Mouse (Mus musculus): Measurements from ENCODE around the gene Nop2. TPM values are rescaled to one million over a fixed set of nuclear protein-coding genes. Genes with fewer than 3 reads are reported as not detected.

The Nop2 gene
- polyA plus RNA-seq, 1 experiment from 2014 or later = 58.3 TPM

GRCm38 (mm10) chr6:125179601-125180000, 47.9 kb downstream of the Nop2 start:
- ATAC-seq (ENCODE audit: insufficient number of reproducible peaks, low FRiP score, low TSS enrichment, low read depth) = no peak
- no peak overlapping the region for H3K4me2 ChIP-seq (replicated peaks)
- H3K9me3 ChIP-seq (replicated peaks) = no peaks in the 10 kb centered on the region
- no peaks in the 10 kb centered on the region for H3K27me3 ChIP-seq
- H3K27ac ChIP-seq (replicated peaks) = no peak overlapping the region
- H3K4me3 ChIP-seq (replicated peaks) = no peak overlapping the region
- H3K36me3 ChIP-seq = peaks cover 93% of the 10 kb centered on the region
- H3K9ac ChIP-seq = no peak overlapping the region
- 92% methylated on average over 7 of the region's 7 CpGs for WGBS
- no peaks in the 10 kb centered on the region for H3K4me1 ChIP-seq

DNA sequence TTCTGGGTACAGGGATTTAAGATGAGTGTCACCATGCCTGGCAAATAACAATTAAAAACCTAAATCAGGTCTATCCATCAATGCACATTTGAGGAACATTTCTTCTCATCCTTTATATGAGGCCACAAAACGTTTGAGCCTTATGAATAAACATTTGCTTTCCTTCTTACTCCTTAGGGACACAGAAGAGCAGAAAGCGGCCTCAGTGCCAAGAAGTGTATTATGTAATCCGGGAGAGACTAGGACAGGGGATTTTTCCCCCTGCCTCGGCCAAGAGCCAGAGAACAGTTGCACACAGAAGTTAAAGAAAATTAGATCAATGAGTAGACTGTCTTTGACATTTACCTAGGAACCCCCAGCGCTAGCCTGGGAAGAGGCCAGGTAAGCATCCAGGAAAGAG, 50.4 kb downstream of the Nop2 start:
- no peak for ATAC-seq (ENCODE audit: insufficient number of reproducible peaks, low FRiP score, low TSS enrichment, low read depth)
- Histone ChIP-seq H3K4me1 (no peaks in the 10 kb centered on the region), H3K4me2 (replicated peaks) (no peak overlapping the region), H3K4me3 (replicated peaks) (no peak overlapping the region), H3K9ac (no peak overlapping the region), H3K36me3 (peaks cover 93% of the 10 kb centered on the region), H3K27ac (replicated peaks) (no peak overlapping the region), H3K9me3 (replicated peaks) (no peaks in the 10 kb centered on the region), H3K27me3 (no peaks in the 10 kb centered on the region)
- 79% methylated on average over 5 of the region's 5 CpGs for WGBS

DNA sequence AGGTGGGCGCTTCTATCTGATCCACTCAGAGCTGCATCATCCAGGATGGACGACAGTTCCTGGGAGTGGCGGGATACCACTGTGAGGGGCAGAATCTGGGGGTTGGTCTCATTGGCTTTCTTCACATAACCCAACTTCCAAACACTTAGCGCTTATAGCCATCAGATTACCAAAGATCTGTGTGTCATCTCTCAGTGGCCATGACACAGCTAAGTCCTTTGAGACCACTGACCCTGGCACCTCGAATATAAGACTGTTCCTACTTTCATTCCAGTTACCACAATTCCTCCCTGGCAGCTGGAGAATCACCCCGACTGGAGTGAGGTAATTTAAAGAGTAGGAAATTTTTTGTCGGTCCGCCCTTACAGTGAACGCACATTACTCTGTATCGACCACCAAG, 54.5 kb downstream of the Nop2 start:
- no peaks in the 10 kb centered on the region for H3K27me3 ChIP-seq
- H3K4me3 ChIP-seq (replicated peaks) = no peak overlapping the region
- no peak overlapping the region for H3K27ac ChIP-seq (replicated peaks)
- H3K9me3 ChIP-seq (replicated peaks) = no peaks in the 10 kb centered on the region
- H3K36me3 ChIP-seq = peaks cover 77% of the 10 kb centered on the region
- 93% methylated on average over 10 of the region's 10 CpGs for WGBS
- no peaks in the 10 kb centered on the region for H3K4me1 ChIP-seq
- H3K4me2 ChIP-seq (replicated peaks) = no peak overlapping the region
- ATAC-seq (ENCODE audit: insufficient number of reproducible peaks, low FRiP score, low TSS enrichment, low read depth) = no peak
- H3K9ac ChIP-seq = no peak overlapping the region

- ATAC-seq (ENCODE audit: insufficient number of reproducible peaks, low FRiP score, low TSS enrichment, low read depth) = no peak
- H3K36me3 ChIP-seq = peaks cover 53% of the 10 kb centered on the region
Observed at GRCm38 (mm10) chr6:125190816-125191215, 59.1 kb downstream of the Nop2 start.

DNA sequence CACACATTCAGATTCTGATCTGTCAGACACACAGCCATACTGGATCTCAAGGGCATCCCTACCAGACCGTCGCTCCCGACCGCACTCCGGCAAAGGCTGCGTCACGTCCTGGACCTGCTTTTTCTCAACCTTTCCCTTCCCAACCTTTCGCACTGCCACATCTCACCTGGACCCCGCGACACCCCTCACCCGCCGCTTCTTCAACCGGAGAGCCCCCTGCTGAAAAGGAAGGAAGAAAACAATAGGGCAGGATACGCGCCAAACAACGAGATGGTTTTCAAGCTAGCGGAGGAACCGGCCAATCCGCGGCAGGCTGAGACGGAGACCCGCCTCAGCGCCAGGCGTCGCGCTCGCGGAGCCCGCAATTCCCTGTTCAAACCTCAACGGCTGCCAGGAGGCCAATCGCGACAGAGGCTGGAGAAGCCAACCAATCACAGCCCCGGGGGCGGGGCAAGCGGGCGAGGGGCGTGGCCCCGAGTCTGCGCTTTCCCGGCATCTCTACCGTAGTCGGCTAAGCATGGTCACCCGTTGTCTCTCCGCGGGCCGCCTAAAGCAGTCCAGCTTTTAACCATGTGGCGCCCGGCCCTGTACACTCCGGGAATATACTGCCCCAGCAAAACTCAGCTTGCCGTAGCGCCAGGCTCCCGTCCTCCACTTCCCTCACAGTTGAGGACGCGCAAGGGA, 59.8 kb downstream of the Nop2 start, which contains the start of the genes Ncapd2 and Mrpl51:
Ncapd2 (minus strand) TSS at position 370 of the 684 bp plus-strand sequence.
Mrpl51 (plus strand) TSS at position 470 of the 684 bp plus-strand sequence.
- peaks cover 47% of the 10 kb centered on the region for H3K36me3 ChIP-seq
- WGBS = under 1% methylated on average over 54 of the region's 54 CpGs

More at GRCm38 (mm10) chr6:125190816-125191215, 59.1 kb downstream of the Nop2 start:
- H3K4me1 ChIP-seq = peaks cover 5% of the 10 kb centered on the region
- peak overlapping the region; percentile 78 for H3K4me2 ChIP-seq (replicated peaks)
- H3K9me3 ChIP-seq (replicated peaks) = no peaks in the 10 kb centered on the region
- H3K27ac ChIP-seq (replicated peaks) = peak overlapping the region; percentile 100
- H3K27me3 ChIP-seq = no peaks in the 10 kb centered on the region
- peak overlapping the region; percentile 64 for H3K9ac ChIP-seq
- peak overlapping the region; percentile 80 for H3K4me3 ChIP-seq (replicated peaks)

DNA sequence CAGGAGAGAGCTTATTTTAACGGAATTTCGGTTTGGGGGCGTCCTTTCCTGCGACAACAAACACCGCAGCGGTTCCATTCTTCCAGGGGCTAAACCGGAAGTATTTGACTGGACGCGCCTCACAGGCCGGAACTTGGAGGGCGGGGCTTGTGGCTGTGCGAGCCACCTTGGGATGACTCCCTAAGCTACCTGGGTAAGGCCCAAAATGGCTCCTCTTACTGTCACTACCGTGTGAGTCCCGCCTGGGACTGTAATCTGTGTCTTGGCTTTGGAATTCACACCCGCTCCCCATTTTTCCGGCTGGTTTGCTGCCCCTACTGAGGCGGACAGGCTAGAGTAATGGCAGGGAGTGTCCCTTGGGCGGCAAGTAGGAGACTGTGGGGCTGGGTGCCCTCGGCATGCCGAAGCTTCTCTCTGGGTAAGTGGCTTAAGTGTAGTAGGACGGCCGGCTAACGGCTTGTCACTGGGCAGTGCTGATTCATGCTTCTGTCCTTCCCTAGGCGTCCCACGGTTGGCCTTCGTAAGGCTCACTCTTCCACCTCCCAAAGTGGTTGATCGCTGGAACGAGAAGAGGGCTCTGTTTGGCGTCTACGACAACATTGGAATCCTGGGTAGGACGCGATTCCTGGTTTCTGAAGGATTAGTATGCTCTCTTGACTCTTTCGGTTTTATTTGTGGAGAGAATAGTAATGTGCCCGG, 60.5 kb downstream of the Nop2 start:
- peak; percentile 92 for ATAC-seq (ENCODE audit: insufficient number of reproducible peaks, low FRiP score, low TSS enrichment, low read depth)
- H3K36me3 ChIP-seq = peaks cover 40% of the 10 kb centered on the region
- H3K9ac ChIP-seq = peak overlapping the region; percentile 65
- H3K4me2 ChIP-seq (replicated peaks) = peak overlapping the region; percentile 78
- no peaks in the 10 kb centered on the region for H3K9me3 ChIP-seq (replicated peaks)
- peaks cover 5% of the 10 kb centered on the region for H3K4me1 ChIP-seq
- H3K27me3 ChIP-seq = no peaks in the 10 kb centered on the region
- under 1% methylated on average over 34 of the region's 34 CpGs for WGBS
- peak overlapping the region; percentile 100 for H3K27ac ChIP-seq (replicated peaks)
- H3K4me3 ChIP-seq (replicated peaks) = peak overlapping the region; percentile 80

More for the DNA sequence above, 59.8 kb downstream of the Nop2 start, which contains the start of the genes Ncapd2 and Mrpl51:
- Histone ChIP-seq H3K9me3 (replicated peaks) (no peaks in the 10 kb centered on the region), H3K27me3 (no peaks in the 10 kb centered on the region), H3K4me2 (replicated peaks) (peak within 1 kb of the TSS; percentile 78), H3K9ac (peak within 1 kb of the TSS; percentile 65), H3K4me1 (peaks cover 5% of the 10 kb centered on the region), H3K27ac (replicated peaks) (peak within 1 kb of the TSS; percentile 100), H3K4me3 (replicated peaks) (peak within 1 kb of the TSS; percentile 80)
- peak; percentile 96 for ATAC-seq (ENCODE audit: insufficient number of reproducible peaks, low FRiP score, low TSS enrichment, low read depth)

- Histone ChIP-seq H3K4me2 (replicated peaks) (peak overlapping the region; percentile 78), H3K9me3 (replicated peaks) (no peaks in the 10 kb centered on the region), H3K27me3 (no peaks in the 10 kb centered on the region), H3K9ac (peak overlapping the region; percentile 62), H3K36me3 (peaks cover 33% of the 10 kb centered on the region), H3K4me1 (peaks cover 5% of the 10 kb centered on the region), H3K27ac (replicated peaks) (peak overlapping the region; percentile 100; the same call in 1 of the 2 replicates), H3K4me3 (replicated peaks) (peak overlapping the region; percentile 80)
- 33% methylated on average over 5 of the region's 5 CpGs for WGBS
- no peak for ATAC-seq (ENCODE audit: insufficient number of reproducible peaks, low FRiP score, low TSS enrichment, low read depth)
Observed at GRCm38 (mm10) chr6:125192841-125193240, 61.1 kb downstream of the Nop2 start.

DNA sequence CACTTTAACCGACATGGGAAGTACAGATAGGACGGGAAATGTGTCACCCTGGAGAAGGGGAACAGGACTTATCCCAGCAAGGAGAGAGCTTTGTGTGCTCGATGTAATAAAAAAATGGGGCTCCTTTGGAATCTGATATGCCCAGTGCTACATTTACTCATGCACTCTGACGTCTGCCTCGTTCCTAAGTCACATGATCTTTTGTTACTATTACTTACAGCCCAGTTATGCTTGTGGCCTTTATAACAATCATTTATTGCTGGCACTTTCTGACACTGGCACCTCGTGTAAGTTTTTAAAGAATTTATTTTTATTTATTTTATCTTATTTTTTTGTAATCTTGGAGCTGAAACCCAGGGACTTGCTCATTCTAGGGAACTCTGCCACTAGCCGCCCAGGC, 61.7 kb downstream of the Nop2 start:
- H3K9me3 ChIP-seq (replicated peaks) = no peaks in the 10 kb centered on the region
- peak overlapping the region; percentile 78; the same call in 1 of the 2 replicates for H3K4me2 ChIP-seq (replicated peaks)
- no peak for ATAC-seq (ENCODE audit: insufficient number of reproducible peaks, low FRiP score, low TSS enrichment, low read depth)
- H3K4me3 ChIP-seq (replicated peaks) = 0 out of 2 replicates have a peak overlapping the region, but pooled peaks have one; percentile 80
- WGBS = 55% methylated on average over 7 of the region's 7 CpGs
- no peaks in the 10 kb centered on the region for H3K27me3 ChIP-seq
- peaks cover 5% of the 10 kb centered on the region for H3K4me1 ChIP-seq
- no peak overlapping the region for H3K9ac ChIP-seq
- no peak overlapping the region for H3K27ac ChIP-seq (replicated peaks)
- H3K36me3 ChIP-seq = peaks cover 28% of the 10 kb centered on the region

Small RNA genes lying within 50 kb of the gene (microRNA-seq; reads per million reads assigned to microRNA genes)
- not detected for gene Mir7045 (ENCODE audit: borderline number of aligned reads)

Other genes starting within 250 kb of the Nop2 start
- 0.36 and 0.60 TPM in 2 replicates for gene Cd4, start 243.7 kb upstream of the Nop2 start, polyA plus RNA-seq (2015; fragmentation: Nextera tagmentation; extraction: Ambion mirVana)
- gene Lag3, start 220.2 kb upstream of the Nop2 start, polyA plus RNA-seq (2015; fragmentation: Nextera tagmentation; extraction: Ambion mirVana) = 2.8 and 4.0 TPM in 2 replicates
- 355 and 368 TPM in 2 replicates for gene Ptms, start 211.8 kb upstream of the Nop2 start, polyA plus RNA-seq (2015; fragmentation: Nextera tagmentation; extraction: Ambion mirVana)
- gene Mlf2, start 200.5 kb upstream of the Nop2 start, polyA plus RNA-seq (2015; fragmentation: Nextera tagmentation; extraction: Ambion mirVana) = 373 and 388 TPM in 2 replicates
- gene Cops7a, start 166.4 kb upstream of the Nop2 start, polyA plus RNA-seq (2015; fragmentation: Nextera tagmentation; extraction: Ambion mirVana) = 144 and 150 TPM in 2 replicates
- 11.3 and 13.7 TPM in 2 replicates for gene Pianp, start 135.2 kb upstream of the Nop2 start, polyA plus RNA-seq (2015; fragmentation: Nextera tagmentation; extraction: Ambion mirVana)
- gene Zfp384, start 122.8 kb upstream of the Nop2 start, polyA plus RNA-seq (2015; fragmentation: Nextera tagmentation; extraction: Ambion mirVana) = 18.2 and 19.2 TPM in 2 replicates
- gene Ing4, start 92.1 kb upstream of the Nop2 start, polyA plus RNA-seq (2015; fragmentation: Nextera tagmentation; extraction: Ambion mirVana) = 154 TPM in 2 replicates
- gene Acrbp, start 82.2 kb upstream of the Nop2 start, polyA plus RNA-seq (2015; fragmentation: Nextera tagmentation; extraction: Ambion mirVana) = 12.5 and 18.4 TPM in 2 replicates
- 3.6 and 5.4 TPM in 2 replicates for gene Lpar5, start 64.0 kb upstream of the Nop2 start, polyA plus RNA-seq (2015; fragmentation: Nextera tagmentation; extraction: Ambion mirVana)
- 70.8 and 77.0 TPM in 2 replicates for gene Chd4, start 35.9 kb upstream of the Nop2 start, polyA plus RNA-seq (2015; fragmentation: Nextera tagmentation; extraction: Ambion mirVana)
- 30.3 and 37.6 TPM in 2 replicates for gene Iffo1, start 13.3 kb downstream of the Nop2 start, polyA plus RNA-seq (2015; fragmentation: Nextera tagmentation; extraction: Ambion mirVana)
- gene Gapdh, start 34.6 kb downstream of the Nop2 start, polyA plus RNA-seq (2015; fragmentation: Nextera tagmentation; extraction: Ambion mirVana) = 1,507 and 1,606 TPM in 2 replicates
- 97.2 and 98.7 TPM in 2 replicates for gene Ncapd2, start 59.8 kb downstream of the Nop2 start, polyA plus RNA-seq (2015; fragmentation: Nextera tagmentation; extraction: Ambion mirVana)
- gene Mrpl51, start 59.9 kb downstream of the Nop2 start, polyA plus RNA-seq (2015; fragmentation: Nextera tagmentation; extraction: Ambion mirVana) = 198 and 212 TPM in 2 replicates
- gene Vamp1, start 83.6 kb downstream of the Nop2 start, polyA plus RNA-seq (2015; fragmentation: Nextera tagmentation; extraction: Ambion mirVana) = 5.2 and 5.8 TPM in 2 replicates
- gene Tapbpl, start 100.0 kb downstream of the Nop2 start, polyA plus RNA-seq (2015; fragmentation: Nextera tagmentation; extraction: Ambion mirVana) = 4.8 and 5.2 TPM in 2 replicates
- gene Cd27, start 105.1 kb downstream of the Nop2 start, polyA plus RNA-seq (2015; fragmentation: Nextera tagmentation; extraction: Ambion mirVana) = 2.8 and 3.3 TPM in 2 replicates
- 0.24 TPM in 1 of 2 replicates, not detected in the other for gene Tuba3a, start 154.1 kb downstream of the Nop2 start, polyA plus RNA-seq (2015; fragmentation: Nextera tagmentation; extraction: Ambion mirVana)
- 47.3 and 47.7 TPM in 2 replicates for gene Ltbr, start 182.0 kb downstream of the Nop2 start, polyA plus RNA-seq (2015; fragmentation: Nextera tagmentation; extraction: Ambion mirVana)
- 7.2 and 8.8 TPM in 2 replicates for gene Scnn1a, start 188.8 kb downstream of the Nop2 start, polyA plus RNA-seq (2015; fragmentation: Nextera tagmentation; extraction: Ambion mirVana)
- 88.7 and 93.3 TPM in 2 replicates for gene Tnfrsf1a, start 217.5 kb downstream of the Nop2 start, polyA plus RNA-seq (2015; fragmentation: Nextera tagmentation; extraction: Ambion mirVana)
- gene Plekhg6, start 248.9 kb downstream of the Nop2 start, polyA plus RNA-seq (2015; fragmentation: Nextera tagmentation; extraction: Ambion mirVana) = 3.5 and 3.8 TPM in 2 replicates